Mouse (Mus musculus) liver, embryonic 11.5 days (tissue): ENCODE data around the gene Abca13. TPM values are rescaled to one million over a fixed set of nuclear protein-coding genes. Genes with fewer than 3 reads are reported as not detected.
"Not testable (repeated sequence)": the region's sequence is repeated elsewhere in the genome, so short reads cannot be mapped to it uniquely, and the experiment has no call there.

Source experiments
- ATAC-seq: fragments of 200-750 bp; cut with Nextera tagmentation; replicated peaks from 2 replicates; pipeline ENCODE4 v1.8.0; 2017; ENCODE audit warnings: moderate number of reproducible peaks, mild to moderate bottlenecking, moderate TSS enrichment, moderate library complexity; ENCODE audit not compliant: low FRiP score
- DNase-seq: peaks from one replicate; pipeline ENCODE4 v3.0.0-alpha.2; 2017; ENCODE audit warnings: low spot score
- H3K27ac ChIP-seq: fragments of 300-500 bp; sonication (generic); 2 replicates; pipeline ENCODE4 v1.5.1; 2014; ENCODE audit warnings: mild to moderate bottlenecking, low read depth, low read length, control low read depth
- H3K27me3 ChIP-seq: fragments of 300-500 bp; sonication (generic); replicated peaks from 2 replicates; pipeline ENCODE4 v1.6.1; 2014; ENCODE audit warnings: low read length, mixed read lengths; ENCODE audit not compliant: control insufficient read depth, insufficient read depth
- H3K36me3 ChIP-seq: fragments of 300-500 bp; sonication (generic); 2 replicates; pipeline ENCODE4 v1.6.1; 2014; ENCODE audit warnings: mild to moderate bottlenecking, low read length, moderate library complexity, mixed read lengths; ENCODE audit not compliant: control insufficient read depth, insufficient read depth
- H3K4me1 ChIP-seq: fragments of 300-500 bp; sonication (generic); replicated peaks from 2 replicates; pipeline ENCODE4 v1.6.1; 2014; ENCODE audit warnings: low read length, mixed read lengths; ENCODE audit not compliant: control insufficient read depth, insufficient read depth
- H3K4me2 ChIP-seq: fragments of 300-500 bp; sonication (generic); 2 replicates; pipeline ENCODE4 v1.6.1; 2014; ENCODE audit warnings: mild to moderate bottlenecking, control low read depth, moderate library complexity
- H3K4me3 ChIP-seq: fragments of 300-500 bp; sonication (generic); 2 replicates; pipeline ENCODE4 v1.5.1; 2014; ENCODE audit warnings: low read depth, low read length, control low read depth
- H3K9ac ChIP-seq: fragments of 300-500 bp; sonication (generic); 2 replicates; pipeline ENCODE4 v1.6.1; 2014; ENCODE audit warnings: low read depth, low read length, control low read depth
- H3K9me3 ChIP-seq: fragments of 300-500 bp; sonication (generic); 2 replicates; pipeline ENCODE4 v1.6.1; 2016; ENCODE audit warnings: low read length, inconsistent platforms, mixed read lengths; ENCODE audit not compliant: control insufficient read depth
- WGBS: fragments of 180-500 bp; shearing (Covaris S2); extraction: QIAGEN DNeasy Blood & Tissue Kit; methylation state at CpG from one replicate; pipeline ENCODE4 v1.1.7; 2014; 5-methylcytosine and 5-hydroxymethylcytosine counted together
- polyA plus RNA-seq: library from polyadenylated mRNA; unstranded; fragments of >200 nt; fragmentation: Nextera tagmentation; extraction: Ambion mirVana; gene quantifications from 2 replicates; pipeline ENCODE4 v1.2.1, GENCODE M21; 2014

The Abca13 gene
- polyA plus RNA-seq, 1 experiment from 2014 or later, result 0.04 TPM

- ATAC-seq (no peak), DNase-seq (no peak)
- Histone ChIP-seq H3K9ac (no peak overlapping the region), H3K4me2 (no peak overlapping the region), H3K4me1 (no peaks in the 10 kb centered on the region), H3K27me3 (no peaks in the 10 kb centered on the region), H3K36me3 (no peaks in the 10 kb centered on the region), H3K27ac (no peak overlapping the region), H3K9me3 (no peaks in the 10 kb centered on the region), H3K4me3 (no peak overlapping the region)
- 61% methylated on average over 4 of the region's 4 CpGs for WGBS
These were observed 34.7 kb downstream of the Abca13 start for GRCm38 (mm10) chr11:9226399-9226798.

DNA sequence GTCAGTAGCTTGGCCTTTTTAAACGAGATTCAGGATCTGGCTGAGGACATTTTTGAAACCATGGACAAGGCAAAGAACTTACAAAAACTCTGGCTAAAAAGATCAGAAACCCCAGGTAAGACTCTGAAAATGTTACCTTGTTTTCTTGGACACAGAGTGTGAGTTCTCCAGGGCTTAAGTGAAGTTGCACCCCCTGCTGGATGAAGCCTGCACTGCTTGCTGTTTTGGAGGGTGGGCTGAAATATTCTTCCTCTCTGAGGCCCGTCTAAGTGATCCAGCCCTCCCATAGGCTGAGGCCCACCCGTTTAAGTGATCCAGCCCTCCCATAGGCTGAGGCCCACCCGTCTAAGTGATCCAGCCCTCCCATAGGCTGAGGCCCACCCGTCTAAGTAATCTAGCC is 57.9 kb downstream of the Abca13 start:
- not testable (repeated sequence) for ATAC-seq, H3K36me3 ChIP-seq, H3K4me3 ChIP-seq, H3K27me3 ChIP-seq, H3K9me3 ChIP-seq, H3K9ac ChIP-seq, H3K4me2 ChIP-seq, H3K4me1 ChIP-seq, DNase-seq, H3K27ac ChIP-seq
- 84% methylated on average over 5 of the region's 5 CpGs for WGBS

DNA sequence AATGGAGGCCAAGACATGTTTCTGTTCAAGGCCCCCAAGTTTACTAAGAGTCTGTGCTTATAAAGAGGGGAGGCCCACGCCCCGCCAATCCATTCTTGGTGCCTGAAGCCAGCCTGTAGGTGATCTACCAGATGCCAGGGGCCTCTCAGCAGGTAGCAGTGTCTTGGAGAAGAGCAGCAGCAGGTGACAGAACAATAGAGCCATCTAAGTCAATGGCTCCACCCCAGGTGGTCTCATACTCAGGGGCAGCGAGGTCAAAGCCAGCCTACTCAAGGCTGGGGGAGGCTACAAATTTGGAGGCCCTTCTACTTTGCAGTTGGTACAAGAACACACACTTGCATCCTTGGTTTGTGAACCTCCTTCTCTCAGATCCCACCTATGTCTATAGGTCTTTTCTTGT is 71.3 kb downstream of the Abca13 start:
- H3K4me3 ChIP-seq, H3K36me3 ChIP-seq, H3K9me3 ChIP-seq, H3K9ac ChIP-seq, H3K27ac ChIP-seq, DNase-seq, H3K4me2 ChIP-seq, H3K27me3 ChIP-seq, H3K4me1 ChIP-seq, ATAC-seq: not testable (repeated sequence)
- WGBS, result 62% methylated on average over 3 of the region's 3 CpGs

- Histone ChIP-seq H3K27me3 (no peaks in the 10 kb centered on the region), H3K36me3 (no peaks in the 10 kb centered on the region), H3K9me3 (no peaks in the 10 kb centered on the region), H3K9ac (no peak overlapping the region), H3K4me1 (no peaks in the 10 kb centered on the region), H3K4me2 (no peak overlapping the region), H3K27ac (no peak overlapping the region), H3K4me3 (no peak overlapping the region)
- DNase-seq (no peak), ATAC-seq (no peak)
- 78% methylated on average over 3 of the region's 3 CpGs for WGBS
These were observed 77.3 kb downstream of the Abca13 start for GRCm38 (mm10) chr11:9269090-9269489.

GRCm38 (mm10) chr11:9285204-9285603 is 93.5 kb downstream of the Abca13 start:
- H3K36me3 ChIP-seq, result no peaks in the 10 kb centered on the region
- H3K4me1 ChIP-seq, result no peaks in the 10 kb centered on the region
- H3K9ac ChIP-seq, result no peak overlapping the region
- ATAC-seq, result no peak
- H3K4me2 ChIP-seq, result no peak overlapping the region
- H3K9me3 ChIP-seq, result no peaks in the 10 kb centered on the region
- H3K27me3 ChIP-seq, result no peaks in the 10 kb centered on the region
- no peak for DNase-seq
- 69% methylated on average over 3 of the region's 3 CpGs for WGBS
- no peak overlapping the region for H3K27ac ChIP-seq
- no peak overlapping the region for H3K4me3 ChIP-seq

DNA sequence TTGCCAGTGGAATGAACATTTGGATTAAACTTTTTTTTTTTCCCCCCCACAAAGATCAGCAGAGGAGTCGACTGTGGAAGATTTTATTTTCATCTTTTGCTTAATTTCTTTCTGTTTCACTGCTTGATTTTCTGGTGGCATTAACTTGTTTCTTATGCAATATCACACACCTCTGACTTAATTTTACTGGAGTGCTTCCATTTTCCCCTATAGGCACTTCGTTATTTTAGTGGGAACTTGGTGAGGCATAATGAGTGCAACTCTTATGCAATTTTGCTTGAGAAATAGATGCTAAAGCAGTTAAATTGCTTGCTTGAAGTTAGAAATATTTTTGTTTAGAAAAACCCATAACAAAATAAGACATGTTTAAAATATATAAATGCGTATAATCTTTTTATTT is 94.0 kb downstream of the Abca13 start:
- Histone ChIP-seq H3K4me3 (no peak overlapping the region), H3K36me3 (no peaks in the 10 kb centered on the region), H3K9ac (no peak overlapping the region), H3K27me3 (no peaks in the 10 kb centered on the region), H3K4me2 (no peak overlapping the region), H3K9me3 (no peaks in the 10 kb centered on the region), H3K4me1 (no peaks in the 10 kb centered on the region), H3K27ac (no peak overlapping the region)
- ATAC-seq (no peak), DNase-seq (no peak)
- WGBS, result 81% methylated on average over 3 of the region's 3 CpGs

GRCm38 (mm10) chr11:9291168-9291567 is 99.4 kb downstream of the Abca13 start:
- H3K27me3 ChIP-seq, result no peaks in the 10 kb centered on the region
- no peak overlapping the region for H3K9ac ChIP-seq
- no peaks in the 10 kb centered on the region for H3K9me3 ChIP-seq
- no peaks in the 10 kb centered on the region for H3K4me1 ChIP-seq
- no peaks in the 10 kb centered on the region for H3K36me3 ChIP-seq
- WGBS, result 75% methylated on average over 7 of the region's 7 CpGs
- H3K4me2 ChIP-seq, result no peak overlapping the region
- H3K27ac ChIP-seq, result no peak overlapping the region
- no peak overlapping the region for H3K4me3 ChIP-seq
- ATAC-seq (no peak), DNase-seq (no peak)

- no peak overlapping the region for H3K4me2 ChIP-seq
- H3K27ac ChIP-seq, result no peak overlapping the region
- H3K4me3 ChIP-seq, result no peak overlapping the region
- no peaks in the 10 kb centered on the region for H3K4me1 ChIP-seq
- no peaks in the 10 kb centered on the region for H3K9me3 ChIP-seq
- H3K27me3 ChIP-seq, result no peaks in the 10 kb centered on the region
- H3K9ac ChIP-seq, result no peak overlapping the region
- H3K36me3 ChIP-seq, result no peaks in the 10 kb centered on the region
- 43% methylated on average over 1 of the region's 1 CpGs for WGBS
- DNase-seq (no peak), ATAC-seq (no peak)
These were observed 107.9 kb downstream of the Abca13 start for GRCm38 (mm10) chr11:9299615-9300014.

DNA sequence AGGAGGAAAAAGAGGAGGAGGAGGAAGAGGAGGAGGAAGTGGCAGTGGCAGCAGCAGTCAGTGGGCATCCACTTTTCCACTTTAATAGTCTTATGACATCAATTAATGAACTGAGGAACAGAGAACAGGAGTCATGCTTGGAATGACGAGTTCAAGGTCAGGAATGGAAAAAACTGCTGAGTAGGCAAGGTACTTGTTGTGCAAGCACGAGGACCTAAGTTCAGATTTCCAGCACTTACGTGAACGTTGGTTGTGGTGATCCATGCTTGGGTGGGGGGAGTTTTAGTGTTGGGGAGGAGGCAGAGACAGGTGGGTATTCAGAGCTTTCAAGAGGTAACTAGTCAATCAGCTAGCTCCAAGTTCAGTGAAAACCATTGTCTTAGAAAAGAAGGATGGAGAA is 113.7 kb downstream of the Abca13 start:
- 72% methylated on average over 4 of the region's 4 CpGs for WGBS
- H3K9ac ChIP-seq, result no peak overlapping the region
- H3K27me3 ChIP-seq, result no peaks in the 10 kb centered on the region
- no peaks in the 10 kb centered on the region for H3K9me3 ChIP-seq
- no peak overlapping the region for H3K4me2 ChIP-seq
- DNase-seq (no peak), ATAC-seq (no peak)
- no peak overlapping the region for H3K27ac ChIP-seq
- no peak overlapping the region for H3K4me3 ChIP-seq
- H3K36me3 ChIP-seq, result no peaks in the 10 kb centered on the region
- no peaks in the 10 kb centered on the region for H3K4me1 ChIP-seq
